Mouse (Mus musculus): ENCODE results near the gene Iqsec1. TPM values are rescaled to one million over a fixed set of nuclear protein-coding genes. Genes with fewer than 3 reads are reported as not detected.
A peak's percentile ranks its signal among the peaks of the same experiment; 100 is the strongest.

Iqsec1 gene
- total and polyA plus RNA-seq, 2 experiments from 2014 or later = 34.5 to 149 TPM

DNA sequence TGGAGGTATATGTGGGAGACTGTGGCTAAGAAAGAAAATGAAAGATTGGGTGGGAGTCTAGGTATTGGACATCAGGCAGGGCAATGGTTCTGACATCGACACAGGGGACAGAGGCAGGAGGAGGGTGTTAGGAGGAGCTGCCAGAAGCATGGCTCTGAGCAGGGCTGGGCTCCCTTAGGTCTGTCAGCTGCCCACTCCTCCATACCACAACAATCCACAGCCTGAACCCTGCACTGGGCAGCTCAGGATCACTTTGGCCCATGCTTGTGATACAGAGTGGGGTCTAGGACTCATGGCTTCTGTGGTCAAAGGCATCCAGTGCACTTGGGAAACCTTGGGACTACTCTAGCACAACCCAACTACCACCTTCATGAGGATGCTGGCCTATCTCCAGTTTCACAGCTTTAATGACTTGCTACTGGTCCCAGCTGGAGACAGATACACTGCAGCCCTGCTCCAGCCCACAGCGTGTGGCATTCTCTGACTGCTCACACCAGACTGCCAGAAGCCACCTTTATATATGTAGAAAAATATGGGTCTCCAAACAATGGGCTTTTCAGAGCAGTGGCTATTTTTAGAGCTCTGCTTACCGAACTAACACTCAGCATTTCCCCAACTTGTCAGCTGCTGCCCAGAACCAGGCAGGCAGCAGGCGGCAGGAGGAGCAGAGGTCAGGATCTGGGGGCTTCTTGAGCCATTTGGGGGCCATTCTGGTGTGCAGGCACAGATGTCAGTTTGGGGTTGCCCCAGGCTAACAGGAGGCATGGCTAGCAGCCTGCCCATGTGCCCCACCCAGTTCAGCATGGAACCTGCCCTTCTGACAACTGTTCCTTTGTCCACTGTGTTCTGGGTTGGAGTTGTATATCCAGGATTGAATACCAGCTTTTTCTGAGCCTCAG is 285.4 kb downstream of the Iqsec1 start:
- WGBS = 23% methylated on average over 4 of the region's 4 CpGs
- H3K4me2 ChIP-seq (ENCODE audit: low read depth, low read length, poor library complexity, severe bottlenecking) = no peak overlapping the region
- DNase-seq (ENCODE audit: low spot score) = peak; percentile 46
- H3K4me3 ChIP-seq (ENCODE audit: low read depth, low read length) = no peak overlapping the region
- no peak overlapping the region for H3K9ac ChIP-seq (replicated peaks; ENCODE audit: low read length, poor library complexity, severe bottlenecking)
- no peaks in the 10 kb centered on the region for H3K27me3 ChIP-seq (ENCODE audit: insufficient read depth, low read length)
- H3K9me3 ChIP-seq (ENCODE audit: low read length) = no peaks in the 10 kb centered on the region
- no peaks in the 10 kb centered on the region for H3K36me3 ChIP-seq (ENCODE audit: insufficient read depth, low read length)
- H3K27ac ChIP-seq (ENCODE audit: low read depth, low read length) = peak overlapping the region; percentile 32; the same call in 1 of the 2 replicates
- H3K4me1 ChIP-seq (ENCODE audit: insufficient read depth, low read length) = peaks cover 32% of the 10 kb centered on the region
- ATAC-seq (ENCODE audit: low FRiP score) = no peak
- TF ChIP-seq CTCF (IDR thresholded peaks at IDR 0.05) = no peak

DNA sequence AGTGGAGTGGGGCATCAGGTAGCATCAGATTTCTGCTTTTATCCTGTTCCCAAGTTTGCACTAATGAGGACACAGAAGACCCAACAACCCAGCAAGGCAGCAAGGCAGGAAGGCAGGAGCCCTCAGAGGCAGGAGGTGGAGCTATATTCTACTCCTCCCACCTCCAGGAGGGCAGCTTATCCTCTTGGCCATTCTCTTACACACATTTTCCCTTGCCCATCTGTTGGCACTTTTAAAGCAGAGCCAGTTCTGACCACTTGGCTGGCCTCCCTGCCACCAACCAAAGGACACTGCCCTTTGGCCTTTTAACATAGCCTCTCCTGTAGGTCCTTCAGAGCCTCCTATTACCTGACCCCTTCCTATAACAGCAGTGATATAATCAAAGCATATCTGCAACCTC is 286.3 kb downstream of the Iqsec1 start:
- Histone ChIP-seq H3K4me3 (ENCODE audit: low read depth, low read length) (no peak overlapping the region), H3K9ac (replicated peaks; ENCODE audit: low read length, poor library complexity, severe bottlenecking) (no peak overlapping the region), H3K4me2 (ENCODE audit: low read depth, low read length, poor library complexity, severe bottlenecking) (no peak overlapping the region), H3K27ac (ENCODE audit: low read depth, low read length) (no peak overlapping the region; the same call in 1 of the 2 replicates), H3K4me1 (ENCODE audit: insufficient read depth, low read length) (peaks cover 32% of the 10 kb centered on the region), H3K36me3 (ENCODE audit: insufficient read depth, low read length) (no peaks in the 10 kb centered on the region), H3K27me3 (ENCODE audit: insufficient read depth, low read length) (no peaks in the 10 kb centered on the region), H3K9me3 (ENCODE audit: low read length) (no peaks in the 10 kb centered on the region)
- no peak for ATAC-seq (ENCODE audit: low FRiP score)
- no peak for DNase-seq (ENCODE audit: low spot score)
- no peak for TF ChIP-seq CTCF (IDR thresholded peaks at IDR 0.05)

DNA sequence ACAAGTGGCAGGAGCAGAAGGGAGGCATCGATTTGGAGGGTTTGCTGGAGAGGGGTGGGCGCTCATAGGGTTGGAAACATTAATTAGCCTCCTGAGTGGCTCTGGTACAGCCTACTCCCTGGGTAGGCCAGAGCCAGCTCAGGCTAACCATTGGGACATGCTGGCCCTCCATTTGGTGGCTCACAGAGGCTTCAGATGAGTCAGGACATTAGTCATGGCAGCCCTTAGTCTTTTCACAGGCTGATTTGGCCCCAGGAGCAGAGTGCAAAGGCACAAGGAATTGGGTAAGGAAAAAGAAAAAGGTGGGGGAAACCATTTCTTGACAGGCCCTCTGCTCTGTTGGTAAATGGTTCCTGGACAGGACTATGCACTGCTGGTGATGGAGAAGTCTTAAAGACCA is 287.1 kb downstream of the Iqsec1 start:
- Histone ChIP-seq H3K9me3 (ENCODE audit: low read length) (no peaks in the 10 kb centered on the region), H3K36me3 (ENCODE audit: insufficient read depth, low read length) (no peaks in the 10 kb centered on the region), H3K27me3 (ENCODE audit: insufficient read depth, low read length) (no peaks in the 10 kb centered on the region), H3K4me2 (ENCODE audit: low read depth, low read length, poor library complexity, severe bottlenecking) (no peak overlapping the region), H3K4me3 (ENCODE audit: low read depth, low read length) (no peak overlapping the region), H3K4me1 (ENCODE audit: insufficient read depth, low read length) (peaks cover 26% of the 10 kb centered on the region), H3K9ac (replicated peaks; ENCODE audit: low read length, poor library complexity, severe bottlenecking) (no peak overlapping the region), H3K27ac (ENCODE audit: low read depth, low read length) (no peak overlapping the region)
- ATAC-seq (ENCODE audit: low FRiP score) (no peak), DNase-seq (ENCODE audit: low spot score) (no peak)
- 92% methylated on average over 2 of the region's 2 CpGs for WGBS
- TF ChIP-seq CTCF (IDR thresholded peaks at IDR 0.05) = no peak

DNA sequence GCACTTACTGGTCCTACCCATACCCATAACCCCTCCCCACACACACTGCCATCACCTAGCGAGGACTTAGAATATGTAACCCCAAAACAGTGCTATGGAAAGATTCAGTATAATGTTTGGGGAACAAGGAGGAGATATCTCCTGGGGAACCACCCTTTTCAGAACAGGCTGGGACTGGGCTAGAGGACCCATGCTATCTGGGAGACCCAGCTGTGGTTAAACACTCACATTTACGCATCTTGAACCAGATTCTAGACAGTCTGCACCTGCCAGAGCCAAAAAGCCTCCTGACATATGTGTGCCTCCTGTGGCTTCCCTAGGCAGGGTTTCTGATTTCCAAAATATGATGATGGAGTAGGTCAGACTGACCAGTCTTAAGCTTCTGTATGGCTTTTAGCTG is 287.7 kb downstream of the Iqsec1 start:
- Histone ChIP-seq H3K36me3 (ENCODE audit: insufficient read depth, low read length) (no peaks in the 10 kb centered on the region), H3K9ac (replicated peaks; ENCODE audit: low read length, poor library complexity, severe bottlenecking) (no peak overlapping the region), H3K27ac (ENCODE audit: low read depth, low read length) (no peak overlapping the region), H3K27me3 (ENCODE audit: insufficient read depth, low read length) (no peaks in the 10 kb centered on the region), H3K9me3 (ENCODE audit: low read length) (no peaks in the 10 kb centered on the region), H3K4me2 (ENCODE audit: low read depth, low read length, poor library complexity, severe bottlenecking) (no peak overlapping the region), H3K4me3 (ENCODE audit: low read depth, low read length) (no peak overlapping the region), H3K4me1 (ENCODE audit: insufficient read depth, low read length) (peaks cover 26% of the 10 kb centered on the region)
- TF ChIP-seq CTCF (IDR thresholded peaks at IDR 0.05) = no peak
- 90% methylated on average over 2 of the region's 2 CpGs for WGBS
- DNase-seq (ENCODE audit: low spot score) = no peak
- no peak for ATAC-seq (ENCODE audit: low FRiP score)

DNA sequence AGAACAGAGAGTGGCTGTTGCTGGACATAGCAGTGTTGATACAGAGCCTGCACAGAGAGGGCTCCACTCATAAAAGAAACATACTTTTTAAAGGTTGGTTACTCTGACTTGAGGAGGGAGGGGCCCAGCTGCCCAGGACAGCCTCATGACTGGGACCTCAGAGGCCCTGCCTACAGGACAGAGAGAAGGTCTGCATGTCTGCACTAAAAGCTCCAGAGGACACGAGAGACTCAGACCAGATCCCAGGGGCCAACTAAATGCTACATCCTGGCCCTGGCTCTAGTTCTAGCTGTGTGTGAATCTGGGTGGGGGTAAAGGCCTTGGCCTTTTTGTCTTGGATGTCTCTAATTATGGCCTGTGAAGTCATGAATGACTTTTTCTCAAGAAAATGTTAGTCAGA is 288.4 kb downstream of the Iqsec1 start:
- 80% methylated on average over 1 of the region's 1 CpGs for WGBS
- Histone ChIP-seq H3K27ac (ENCODE audit: low read depth, low read length) (no peak overlapping the region), H3K4me1 (ENCODE audit: insufficient read depth, low read length) (peaks cover 26% of the 10 kb centered on the region), H3K9me3 (ENCODE audit: low read length) (no peaks in the 10 kb centered on the region), H3K4me2 (ENCODE audit: low read depth, low read length, poor library complexity, severe bottlenecking) (no peak overlapping the region), H3K27me3 (ENCODE audit: insufficient read depth, low read length) (no peaks in the 10 kb centered on the region), H3K4me3 (ENCODE audit: low read depth, low read length) (no peak overlapping the region), H3K36me3 (ENCODE audit: insufficient read depth, low read length) (no peaks in the 10 kb centered on the region), H3K9ac (replicated peaks; ENCODE audit: low read length, poor library complexity, severe bottlenecking) (no peak overlapping the region)
- DNase-seq (ENCODE audit: low spot score) (no peak), ATAC-seq (ENCODE audit: low FRiP score) (no peak)
- no peak for TF ChIP-seq CTCF (IDR thresholded peaks at IDR 0.05)

DNA sequence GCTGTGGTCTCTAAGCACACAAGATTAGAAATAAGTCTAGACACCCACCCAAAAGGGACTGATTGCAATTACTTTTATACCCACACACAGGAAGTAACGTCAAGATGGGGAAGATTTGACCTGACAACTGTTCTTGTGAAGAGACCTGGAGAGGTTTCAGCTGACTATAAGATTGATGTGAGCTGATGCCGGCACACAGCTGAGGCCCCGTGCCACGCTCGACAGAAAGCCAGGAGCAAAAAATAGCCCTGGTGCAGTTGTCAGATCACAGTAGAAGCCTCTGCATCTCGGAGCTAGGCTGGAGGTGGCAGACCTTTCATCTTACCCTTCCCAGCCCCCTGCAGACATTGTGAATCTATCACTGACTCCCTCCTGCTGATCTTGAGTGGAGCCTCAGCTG is 289.6 kb downstream of the Iqsec1 start:
- no peak overlapping the region for H3K9ac ChIP-seq (replicated peaks; ENCODE audit: low read length, poor library complexity, severe bottlenecking)

More for the DNA sequence above, 289.6 kb downstream of the Iqsec1 start:
- no peak for TF ChIP-seq CTCF (IDR thresholded peaks at IDR 0.05)
- H3K4me1 ChIP-seq (ENCODE audit: insufficient read depth, low read length) = peaks cover 14% of the 10 kb centered on the region
- no peak overlapping the region for H3K27ac ChIP-seq (ENCODE audit: low read depth, low read length)
- H3K9me3 ChIP-seq (ENCODE audit: low read length) = no peaks in the 10 kb centered on the region
- H3K27me3 ChIP-seq (ENCODE audit: insufficient read depth, low read length) = no peaks in the 10 kb centered on the region
- peaks cover 8% of the 10 kb centered on the region for H3K36me3 ChIP-seq (ENCODE audit: insufficient read depth, low read length)
- ATAC-seq (ENCODE audit: low FRiP score) (no peak), DNase-seq (ENCODE audit: low spot score) (no peak)
- no peak overlapping the region for H3K4me3 ChIP-seq (ENCODE audit: low read depth, low read length)
- no peak overlapping the region for H3K4me2 ChIP-seq (ENCODE audit: low read depth, low read length, poor library complexity, severe bottlenecking)
- 46% methylated on average over 6 of the region's 6 CpGs for WGBS
